9 mouse cellular contexts compared by ENCODE assay signal in genomic region chr10:7682249-7682648, GRCm38 (mm10). TPM values are rescaled to one million over a fixed set of nuclear protein-coding genes. Genes with fewer than 3 reads are reported as not detected.
DNase-seq lines count a peak whose midpoint lies in the region; ATAC-seq and TF ChIP-seq lines count a peak whose summit lies in the region.
"Had no signal": no experiment of that assay in that cellular context is flagged by ENCODE, and none has a peak within 500 bp of the region (broad histone marks: within the 10 kb centered on the region; RNA-seq: fewer than 3 reads in every experiment).

No protein-coding gene starts in this region.

- DNase-seq in kidney, postnatal 14 days: no peak
- DNase-seq in embryonic facial prominence, embryonic 10.5 days (ENCODE audit: low spot score): no peak
- DNase-seq in hindbrain, postnatal 0 days (ENCODE audit: low spot score): no peak
- DNase-seq in right cerebral cortex, postnatal 10 days (ENCODE audit: low spot score in 2 of 2): no peak
- no peak for DNase-seq in left cerebral cortex, adult 11 months (ENCODE audit: low spot score)
- DNase-seq in layer of hippocampus, postnatal 36 days: no peak

- H3K4me2 ChIP-seq in kidney, embryonic 16.5 days (replicated peaks; ENCODE audit: low read depth, low read length): peak overlapping the region; percentile 87
- peak overlapping the region; percentile 86 for H3K4me2 ChIP-seq in hindbrain, postnatal 0 days (ENCODE audit: low read depth, low read length)
- peak overlapping the region; percentile 90 for H3K4me2 ChIP-seq in midbrain, embryonic 16.5 days (ENCODE audit: low read length)

- no peak for TF ChIP-seq CTCF in hindbrain, postnatal 0 days (IDR thresholded peaks at IDR 0.05; ENCODE audit: low read depth)

- H3K4me3 ChIP-seq in kidney, embryonic 16.5 days (ENCODE audit: low read length): peak overlapping the region; percentile 95
- H3K4me3 ChIP-seq in embryonic facial prominence, embryonic 10.5 days: peak overlapping the region; percentile 99
- peak overlapping the region; percentile 95 for H3K4me3 ChIP-seq in hindbrain, postnatal 0 days (ENCODE audit: low read length)
- H3K4me3 ChIP-seq in midbrain, embryonic 16.5 days (ENCODE audit: low read depth, low read length): peak overlapping the region; percentile 99

- H3K4me1 ChIP-seq in kidney, embryonic 16.5 days (ENCODE audit: insufficient read depth, low read length): peaks cover 31% of the 10 kb centered on the region
- peaks cover 26% of the 10 kb centered on the region for H3K4me1 ChIP-seq in embryonic facial prominence, embryonic 10.5 days
- peaks cover 19% of the 10 kb centered on the region for H3K4me1 ChIP-seq in hindbrain, postnatal 0 days (ENCODE audit: insufficient read depth, low read length)
- peaks cover 43% of the 10 kb centered on the region for H3K4me1 ChIP-seq in midbrain, embryonic 16.5 days (ENCODE audit: control insufficient read depth, insufficient read depth, low read length)

- peak overlapping the region; percentile 100 for H3K9ac ChIP-seq in kidney, embryonic 16.5 days (replicated peaks; ENCODE audit: low read length)
- H3K9ac ChIP-seq in hindbrain, postnatal 0 days (replicated peaks; ENCODE audit: low read length): peak overlapping the region; percentile 100
- peak overlapping the region; percentile 99; the same call in 1 of the 2 replicates for H3K9ac ChIP-seq in midbrain, embryonic 16.5 days (ENCODE audit: low read depth, low read length)

- peaks cover 21% of the 10 kb centered on the region for H3K36me3 ChIP-seq in kidney, embryonic 16.5 days (ENCODE audit: insufficient read depth, low read length)
- peaks cover 49% of the 10 kb centered on the region for H3K36me3 ChIP-seq in embryonic facial prominence, embryonic 10.5 days (replicated peaks)
- H3K36me3 ChIP-seq in hindbrain, postnatal 0 days (ENCODE audit: insufficient read depth, low read length): 0 out of 2 replicates have a peak, but pooled peaks cover 10% of the 10 kb centered on the region
- 0 out of 2 replicates have a peak, but pooled peaks cover 4% of the 10 kb centered on the region for H3K36me3 ChIP-seq in midbrain, embryonic 16.5 days (ENCODE audit: control insufficient read depth, insufficient read depth, low read length)

- 46% methylated on average over 3 of the region's 3 CpGs for WGBS in kidney, embryonic 16.5 days
- WGBS in embryonic facial prominence, embryonic 10.5 days: 71% methylated on average over 3 of the region's 3 CpGs
- 62% methylated on average over 3 of the region's 3 CpGs for WGBS in hindbrain, postnatal 0 days
- WGBS in midbrain, embryonic 16.5 days: 61% methylated on average over 3 of the region's 3 CpGs

- no peaks in the 10 kb centered on the region for H3K27me3 ChIP-seq in kidney, embryonic 16.5 days (ENCODE audit: insufficient read depth, low read length)
- H3K27me3 ChIP-seq in embryonic facial prominence, embryonic 10.5 days (replicated peaks; ENCODE audit: low read depth, poor library complexity, severe bottlenecking): no peaks in the 10 kb centered on the region
- H3K27me3 ChIP-seq in hindbrain, postnatal 0 days (ENCODE audit: insufficient read depth, low read length): no peaks in the 10 kb centered on the region
- no peaks in the 10 kb centered on the region for H3K27me3 ChIP-seq in midbrain, embryonic 16.5 days (ENCODE audit: control insufficient read depth, insufficient read depth, low read depth, low read length)
- H3K27me3 ChIP-seq: Patski had no signal

- no peaks in the 10 kb centered on the region for H3K9me3 ChIP-seq in kidney, embryonic 16.5 days (ENCODE audit: low read length)
- no peaks in the 10 kb centered on the region for H3K9me3 ChIP-seq in embryonic facial prominence, embryonic 10.5 days
- no peaks in the 10 kb centered on the region for H3K9me3 ChIP-seq in hindbrain, postnatal 0 days (ENCODE audit: low read length)
- H3K9me3 ChIP-seq in midbrain, embryonic 16.5 days (replicated peaks; ENCODE audit: control insufficient read depth, low read length, poor library complexity, severe bottlenecking): no peaks in the 10 kb centered on the region

- H3K27ac ChIP-seq in kidney, embryonic 16.5 days (ENCODE audit: low read length): no peak overlapping the region
- no peak overlapping the region for H3K27ac ChIP-seq in embryonic facial prominence, embryonic 10.5 days (replicated peaks)
- peak overlapping the region; percentile 99; the same call in 1 of the 2 replicates for H3K27ac ChIP-seq in hindbrain, postnatal 0 days
- no peak overlapping the region for H3K27ac ChIP-seq in midbrain, embryonic 16.5 days (ENCODE audit: low read length)

- ATAC-seq in kidney, embryonic 16.5 days (ENCODE audit: low FRiP score, low TSS enrichment): no peak
- no peak for ATAC-seq in hindbrain, postnatal 0 days
- no peak for ATAC-seq in midbrain, embryonic 16.5 days

RNA-seq across cellular contexts. Expression of gene Lats1, which starts 1.2 kb away (rescaled TPM):
- 7.4 and 9.4 TPM in 2 replicates for polyA plus RNA-seq in kidney, embryonic 16.5 days (2015; fragmentation: Nextera tagmentation; extraction: Ambion mirVana)
- 7.7 and 8.2 TPM in 2 replicates for polyA plus RNA-seq in embryonic facial prominence, embryonic 10.5 days (2016; fragmentation: Nextera tagmentation; extraction: Ambion mirVana)
- 39.2 and 41.0 TPM in 2 replicates for total RNA-seq in hindbrain, postnatal 0 days (2014; rRNA removed)
- 5.7 and 7.1 TPM in 2 replicates for polyA plus RNA-seq in hindbrain, postnatal 0 days (2015; fragmentation: Nextera tagmentation; extraction: Ambion mirVana)
- polyA plus RNA-seq in midbrain, embryonic 16.5 days (2015; fragmentation: Nextera tagmentation; extraction: Ambion mirVana): 10.6 and 11.5 TPM in 2 replicates
- 10 to 100 TPM; 33.5 to 38.6 TPM for total RNA-seq in layer of hippocampus, postnatal 36 days (2021)

RNA-seq across cellular contexts. Expression of gene Pcmt1, which starts 1.3 kb away (rescaled TPM):
- polyA plus RNA-seq in kidney, embryonic 16.5 days (2015; fragmentation: Nextera tagmentation; extraction: Ambion mirVana): 120 and 124 TPM in 2 replicates
- polyA plus RNA-seq in embryonic facial prominence, embryonic 10.5 days (2016; fragmentation: Nextera tagmentation; extraction: Ambion mirVana): 120 and 126 TPM in 2 replicates
- 65.7 and 72.7 TPM in 2 replicates for total RNA-seq in hindbrain, postnatal 0 days (2014; rRNA removed)
- polyA plus RNA-seq in hindbrain, postnatal 0 days (2015; fragmentation: Nextera tagmentation; extraction: Ambion mirVana): 188 and 202 TPM in 2 replicates
- 164 and 177 TPM in 2 replicates for polyA plus RNA-seq in midbrain, embryonic 16.5 days (2015; fragmentation: Nextera tagmentation; extraction: Ambion mirVana)
- total RNA-seq in layer of hippocampus, postnatal 36 days (2021): 100 to 1,000 TPM; 159 to 166 TPM

RNA-seq across cellular contexts. Expression of gene Nup43, which starts 14.9 kb away (rescaled TPM):
- 52.2 and 56.8 TPM in 2 replicates for polyA plus RNA-seq in kidney, embryonic 16.5 days (2015; fragmentation: Nextera tagmentation; extraction: Ambion mirVana)
- polyA plus RNA-seq in embryonic facial prominence, embryonic 10.5 days (2016; fragmentation: Nextera tagmentation; extraction: Ambion mirVana): 95.4 and 95.9 TPM in 2 replicates
- total RNA-seq in hindbrain, postnatal 0 days (2014; rRNA removed): 10.2 and 11.6 TPM in 2 replicates
- 20.2 and 20.9 TPM in 2 replicates for polyA plus RNA-seq in hindbrain, postnatal 0 days (2015; fragmentation: Nextera tagmentation; extraction: Ambion mirVana)
- polyA plus RNA-seq in midbrain, embryonic 16.5 days (2015; fragmentation: Nextera tagmentation; extraction: Ambion mirVana): 26.8 and 33.1 TPM in 2 replicates
- 1 to 10 TPM; 5.3 to 5.4 TPM for total RNA-seq in layer of hippocampus, postnatal 36 days (2021)

RNA-seq across cellular contexts. Expression of gene Katna1, which starts 43.6 kb away (rescaled TPM):
- 57.5 and 58.7 TPM in 2 replicates for polyA plus RNA-seq in kidney, embryonic 16.5 days (2015; fragmentation: Nextera tagmentation; extraction: Ambion mirVana)
- polyA plus RNA-seq in embryonic facial prominence, embryonic 10.5 days (2016; fragmentation: Nextera tagmentation; extraction: Ambion mirVana): 69.3 and 72.0 TPM in 2 replicates
- 5.2 and 11.2 TPM in 2 replicates for total RNA-seq in hindbrain, postnatal 0 days (2014; rRNA removed)
- 18.6 and 26.0 TPM in 2 replicates for polyA plus RNA-seq in hindbrain, postnatal 0 days (2015; fragmentation: Nextera tagmentation; extraction: Ambion mirVana)
- 25.3 and 28.9 TPM in 2 replicates for polyA plus RNA-seq in midbrain, embryonic 16.5 days (2015; fragmentation: Nextera tagmentation; extraction: Ambion mirVana)
- total RNA-seq in layer of hippocampus, postnatal 36 days (2021): 10 to 100 TPM; 15.0 to 19.1 TPM
